Mouse (Mus musculus): Measurements from ENCODE around the gene Cyp4f13. TPM values are rescaled to one million over a fixed set of nuclear protein-coding genes. Genes with fewer than 3 reads are reported as not detected.

Gene Cyp4f13
- polyA plus RNA-seq, 1 experiment from 2014 or later, result 22.4 TPM

Other genes starting within 250 kb of the Cyp4f13 start
- 26.7 and 28.9 TPM in 2 replicates for gene Zfp871, start 159.1 kb downstream of the Cyp4f13 start, polyA plus RNA-seq (2015; fragmentation: Nextera tagmentation; extraction: Ambion mirVana)
- gene Zfp811, start 137.5 kb downstream of the Cyp4f13 start, polyA plus RNA-seq (2015; fragmentation: Nextera tagmentation; extraction: Ambion mirVana), result 3.4 and 4.1 TPM in 2 replicates
- 9.9 and 10.5 TPM in 2 replicates for gene Zfp799, start 117.1 kb downstream of the Cyp4f13 start, polyA plus RNA-seq (2015; fragmentation: Nextera tagmentation; extraction: Ambion mirVana)
- gene Zfp870, start 55.8 kb downstream of the Cyp4f13 start, polyA plus RNA-seq (2015; fragmentation: Nextera tagmentation; extraction: Ambion mirVana), result 6.4 and 6.9 TPM in 2 replicates
- gene Cyp4f14, start 30.1 kb downstream of the Cyp4f13 start, polyA plus RNA-seq (2015; fragmentation: Nextera tagmentation; extraction: Ambion mirVana), result 2.7 and 2.9 TPM in 2 replicates
- gene Zfp472, start 18.4 kb upstream of the Cyp4f13 start, polyA plus RNA-seq (2015; fragmentation: Nextera tagmentation; extraction: Ambion mirVana), result 10.0 and 10.7 TPM in 2 replicates
- gene Zfp952, start 45.7 kb upstream of the Cyp4f13 start, polyA plus RNA-seq (2015; fragmentation: Nextera tagmentation; extraction: Ambion mirVana), result 9.1 and 9.4 TPM in 2 replicates
- gene Zfp763, start 86.0 kb upstream of the Cyp4f13 start, polyA plus RNA-seq (2015; fragmentation: Nextera tagmentation; extraction: Ambion mirVana), result 9.4 and 11.1 TPM in 2 replicates
- gene 4921501E09Rik, start 120.7 kb upstream of the Cyp4f13 start, polyA plus RNA-seq (2015; fragmentation: Nextera tagmentation; extraction: Ambion mirVana), result not detected in 2 replicates
- 4.1 and 7.8 TPM in 2 replicates for gene Zfp563, start 141.9 kb upstream of the Cyp4f13 start, polyA plus RNA-seq (2015; fragmentation: Nextera tagmentation; extraction: Ambion mirVana)
- 0.08 TPM in 1 of 2 replicates, not detected in the other for gene Morc2b, start 192.3 kb upstream of the Cyp4f13 start, polyA plus RNA-seq (2015; fragmentation: Nextera tagmentation; extraction: Ambion mirVana)
- gene Olfr55, start 221.0 kb upstream of the Cyp4f13 start, polyA plus RNA-seq (2015; fragmentation: Nextera tagmentation; extraction: Ambion mirVana), result 0.03 TPM in 1 of 2 replicates, not detected in the other
- not detected in 2 replicates for gene Olfr239, start 243.9 kb upstream of the Cyp4f13 start, polyA plus RNA-seq (2015; fragmentation: Nextera tagmentation; extraction: Ambion mirVana)